Mouse (Mus musculus) olfactory bulb, adult 2 months (tissue): ENCODE measurements around the gene Thsd1. TPM values are rescaled to one million over a fixed set of nuclear protein-coding genes. Genes with fewer than 3 reads are reported as not detected.
"Not testable (repeated sequence)": the region's sequence is repeated elsewhere in the genome, so short reads cannot be mapped to it uniquely, and the experiment has no call there.

Experiments
- H3K27ac ChIP-seq: fragments of 200-500 bp; 2 replicates; pipeline ENCODE4 v1.5.1; 2012; ENCODE audit warnings: low read depth, low read length; ENCODE audit not compliant: insufficient read depth
- H3K4me1 ChIP-seq: fragments of 200-500 bp; 2 replicates; pipeline ENCODE4 v1.6.1; 2012; ENCODE audit warnings: low read length; ENCODE audit not compliant: control insufficient read depth, insufficient read depth
- H3K4me3 ChIP-seq: fragments of 200-500 bp; 2 replicates; pipeline ENCODE4 v1.5.1; 2012; ENCODE audit warnings: mild to moderate bottlenecking, low read depth, low read length, moderate library complexity; ENCODE audit not compliant: insufficient read depth
- CTCF ChIP-seq: fragments of 200-500 bp; IDR thresholded peaks from 2 replicates; pipeline ENCODE4 v1.5.1; 2012; ENCODE audit warnings: low read depth, mild to moderate bottlenecking, low read length, moderate library complexity; ENCODE audit not compliant: insufficient read depth
- POLR2A ChIP-seq: fragments of 200-500 bp; IDR thresholded peaks from 2 replicates; pipeline ENCODE4 v1.6.1; 2012; ENCODE audit warnings: mild to moderate bottlenecking, low read depth, low read length, moderate library complexity; ENCODE audit not compliant: insufficient read depth
- WGBS: fragments of 180-500 bp; shearing (Covaris S2); methylation state at CpG from one replicate; pipeline ENCODE4 v1.1.7; 2018; 5-methylcytosine and 5-hydroxymethylcytosine counted together
- polyA plus RNA-seq: library from polyadenylated mRNA; stranded (reverse); fragments of >200 nt; gene quantifications from 2 replicates; pipeline ENCODE4 v1.2.4, GENCODE M21; 2012; ENCODE audit warnings: low replicate concordance; ENCODE audit not compliant: missing spikeins, insufficient read depth, insufficient read length

Thsd1 gene
- polyA plus RNA-seq, 1 experiment = not detected

- no peak overlapping the region for H3K27ac ChIP-seq
- no peak overlapping the region for H3K4me3 ChIP-seq
- 72% methylated on average over 2 of the region's 2 CpGs for WGBS
- TF ChIP-seq POLR2A = no peak
- no peak for TF ChIP-seq CTCF
- H3K4me1 ChIP-seq = no peaks in the 10 kb centered on the region
Measured at GRCm38 (mm10) chr8:22302326-22302725, 75.2 kb downstream of the Thsd1 start.

GRCm38 (mm10) chr8:22302896-22303306 is 75.8 kb downstream of the Thsd1 start:
- Histone ChIP-seq H3K4me1 (no peaks in the 10 kb centered on the region), H3K27ac (no peak overlapping the region), H3K4me3 (no peak overlapping the region)
- TF ChIP-seq CTCF = no peak
- TF ChIP-seq POLR2A = no peak
- 17% methylated on average over 7 of the region's 7 CpGs for WGBS

GRCm38 (mm10) chr8:22304045-22304444 is 76.9 kb downstream of the Thsd1 start:
- not testable (repeated sequence) for H3K27ac ChIP-seq, H3K4me1 ChIP-seq, H3K4me3 ChIP-seq
- 83% methylated on average over 9 of the region's 9 CpGs for WGBS

- Histone ChIP-seq H3K4me3 (no peak overlapping the region), H3K27ac (no peak overlapping the region), H3K4me1 (no peaks in the 10 kb centered on the region)
- 81% methylated on average over 10 of the region's 10 CpGs for WGBS
- TF ChIP-seq POLR2A (no peak), CTCF (no peak)
Measured at GRCm38 (mm10) chr8:22306999-22307398, 79.9 kb downstream of the Thsd1 start.

Other genes with a start within 250 kb of the Thsd1 start
- gene Atp7b, start 167.0 kb upstream of the Thsd1 start, polyA plus RNA-seq = not detected in 2 replicates
- not detected in 2 replicates for gene Alg11, start 166.6 kb upstream of the Thsd1 start, polyA plus RNA-seq
- gene Nek5, start 102.3 kb upstream of the Thsd1 start, polyA plus RNA-seq = not detected in 2 replicates
- gene Nek3, start 60.9 kb upstream of the Thsd1 start, polyA plus RNA-seq = not detected in 2 replicates
- gene Ckap2, start 41.5 kb upstream of the Thsd1 start, polyA plus RNA-seq = not detected in 2 replicates
- not detected in 2 replicates for gene Vps36, start 34.5 kb upstream of the Thsd1 start, polyA plus RNA-seq
- not detected in 2 replicates for gene Tpte, start 56.1 kb downstream of the Thsd1 start, polyA plus RNA-seq
- gene Slc25a15, start 171.3 kb downstream of the Thsd1 start, polyA plus RNA-seq = not detected in 2 replicates
- gene Mrps31, start 184.0 kb downstream of the Thsd1 start, polyA plus RNA-seq = not detected in 2 replicates